Mouse (Mus musculus) bone marrow macrophage, adult 2 months (primary cell): ENCODE measurements at regions not wholly inside any gene's neighbourhood (a gene's known extent, or its start where the extent isn't known, plus 50 kb on each side); places are given as distances from the start of the nearest gene placed in this dataset.

ENCODE experiments used
- H3K27ac ChIP-seq: 2 replicates; pipeline ENCODE4 v1.5.1; 2012; ENCODE audit warnings: low read depth, low read length; ENCODE audit not compliant: insufficient read depth
- H3K4me1 ChIP-seq: 2 replicates; pipeline ENCODE4 v1.6.1; 2012; ENCODE audit warnings: low read length; ENCODE audit not compliant: control insufficient read depth, insufficient read depth
- H3K4me3 ChIP-seq: 2 replicates; pipeline ENCODE4 v1.5.1; 2012; ENCODE audit warnings: mild to moderate bottlenecking, low read length, moderate library complexity; ENCODE audit not compliant: insufficient read depth
- CTCF ChIP-seq: IDR thresholded peaks from 2 replicates; pipeline ENCODE4 v1.5.1; 2012; ENCODE audit warnings: low read depth, mild to moderate bottlenecking, low read length, moderate library complexity
- POLR2A ChIP-seq: IDR thresholded peaks from 2 replicates; pipeline ENCODE4 v1.6.1; 2012; ENCODE audit warnings: mild to moderate bottlenecking, low read depth, low read length, borderline replicate concordance

DNA sequence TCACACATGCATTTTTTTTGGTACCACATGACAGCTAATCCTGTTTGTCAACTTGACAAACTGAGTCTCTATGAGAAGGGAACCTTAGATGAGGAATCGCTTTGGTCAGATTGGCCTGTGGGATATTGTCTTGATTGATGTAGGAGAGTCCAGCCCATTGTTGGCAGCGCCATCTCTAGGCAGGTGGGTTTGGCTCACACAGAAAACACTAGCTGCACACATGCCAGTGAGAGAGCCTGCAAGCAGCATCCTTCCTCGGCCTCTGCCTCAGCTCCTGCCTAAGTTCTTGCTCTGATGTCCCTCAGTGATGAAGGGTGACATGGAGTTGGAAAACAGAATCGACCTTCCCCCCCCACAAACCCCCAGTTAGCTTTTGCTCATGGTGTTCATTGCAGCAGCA is 514.4 kb downstream of the Vrk1 start:
- TF ChIP-seq POLR2A: no peak
- TF ChIP-seq CTCF: no peak
- Histone ChIP-seq H3K4me1 (no peaks in the 10 kb centered on the region), H3K27ac (no peak overlapping the region), H3K4me3 (no peak overlapping the region)

DNA sequence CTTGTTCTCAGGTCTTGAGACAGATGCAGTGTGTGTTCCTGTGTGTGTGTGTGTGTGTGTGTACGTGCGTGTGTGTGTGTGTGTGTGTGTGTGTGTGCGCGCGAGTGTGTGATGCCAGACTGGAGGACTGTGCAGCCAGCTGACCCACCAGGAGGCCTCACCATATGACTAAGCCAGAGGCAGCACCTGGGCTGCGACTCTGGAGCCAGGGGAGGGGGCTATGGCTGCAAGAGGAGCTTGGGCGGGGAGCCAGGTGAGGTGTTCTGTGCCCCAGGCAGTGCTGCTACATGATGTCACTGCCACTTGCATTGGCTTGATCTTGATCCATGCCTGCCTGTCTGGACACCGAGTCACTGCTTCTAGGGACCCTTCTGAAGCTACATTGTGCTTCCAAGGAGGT is 517.1 kb downstream of the Vrk1 start:
- Histone ChIP-seq H3K27ac (no peak overlapping the region), H3K4me3 (no peak overlapping the region)

DNA sequence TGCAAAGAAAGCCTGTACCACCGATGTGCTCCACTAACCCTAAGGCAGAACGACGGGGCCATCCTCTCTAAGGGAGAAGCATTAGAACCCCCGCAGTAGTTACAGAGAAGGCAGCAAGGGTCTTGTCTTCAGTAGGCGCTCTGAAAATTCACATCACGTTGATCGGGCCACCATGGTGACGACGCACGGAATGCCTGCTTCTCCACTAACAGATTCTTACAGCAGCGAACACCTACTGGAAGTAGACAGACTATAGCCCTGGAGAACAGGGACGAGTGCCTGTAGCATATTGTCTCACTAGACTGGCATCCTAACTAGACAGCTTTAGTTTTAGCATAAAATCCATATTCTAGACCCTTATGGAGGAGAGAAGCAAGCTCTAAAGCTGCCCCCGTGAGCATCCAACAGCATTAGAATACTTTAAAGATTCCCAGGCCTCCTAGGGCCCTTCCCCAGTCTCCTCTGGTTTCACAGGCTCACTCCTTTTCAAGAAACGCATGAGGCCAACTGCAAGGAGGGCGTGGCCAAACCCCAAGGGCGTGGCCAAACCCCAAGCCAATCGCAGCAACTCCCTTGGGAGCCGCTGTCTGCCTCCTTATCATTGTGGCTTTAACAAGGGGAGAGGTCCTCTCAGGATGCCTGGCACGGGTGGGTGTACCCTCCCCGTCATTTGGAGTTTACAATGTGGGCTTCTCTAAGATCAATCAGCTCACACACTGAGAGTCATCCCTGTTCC is 517.8 kb downstream of the Vrk1 start:
- TF ChIP-seq POLR2A (no peak), CTCF (no peak)
- Histone ChIP-seq H3K4me1 (no peaks in the 10 kb centered on the region), H3K27ac (no peak overlapping the region)

More for the DNA sequence above, 517.1 kb downstream of the Vrk1 start:
- TF ChIP-seq CTCF: no peak
- TF ChIP-seq POLR2A: no peak
- no peaks in the 10 kb centered on the region for H3K4me1 ChIP-seq

DNA sequence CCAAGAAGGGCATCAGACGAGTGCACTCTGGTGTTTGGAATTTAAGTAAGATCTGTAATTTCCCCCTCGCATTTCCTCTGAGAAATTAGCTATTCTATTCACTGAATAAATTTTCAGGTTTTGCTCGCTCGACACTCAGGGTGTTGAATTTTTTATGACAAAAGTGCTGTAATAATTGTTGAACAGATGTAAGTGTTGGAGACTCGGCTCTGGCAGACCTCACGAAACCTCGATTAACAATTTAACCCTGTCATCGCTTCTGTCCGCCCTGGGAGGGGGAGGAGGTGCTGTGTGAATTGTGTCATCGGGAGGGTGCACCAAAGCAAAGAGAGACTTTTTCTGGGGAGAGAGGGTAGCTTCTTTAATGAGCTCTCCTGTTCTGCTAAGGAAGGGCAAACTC is 518.5 kb downstream of the Vrk1 start:
- TF ChIP-seq CTCF (no peak), POLR2A (no peak)
- no peak overlapping the region for H3K27ac ChIP-seq
- no peak overlapping the region for H3K4me3 ChIP-seq
- no peaks in the 10 kb centered on the region for H3K4me1 ChIP-seq

More for the DNA sequence above, 517.8 kb downstream of the Vrk1 start:
- no peak overlapping the region for H3K4me3 ChIP-seq

DNA sequence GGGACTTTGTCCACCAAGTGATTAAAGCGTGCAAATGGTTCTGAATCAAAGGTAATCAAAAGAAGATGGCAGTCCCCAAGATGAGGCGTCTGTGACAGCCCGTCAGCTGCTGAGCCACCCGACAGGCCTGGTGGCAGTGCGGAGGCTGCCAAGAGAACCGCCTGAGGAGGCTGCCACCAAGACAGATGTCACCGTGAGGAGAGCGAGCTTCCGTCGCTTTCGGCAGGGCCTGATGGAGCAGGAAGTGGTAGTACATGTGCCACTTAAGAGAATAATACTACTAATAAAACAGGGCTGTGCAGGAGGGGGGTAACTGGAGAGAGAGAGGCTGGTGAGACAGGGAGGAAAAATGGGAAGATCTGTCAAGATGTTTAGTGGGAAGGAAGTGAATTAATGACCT is 519.1 kb downstream of the Vrk1 start:
- TF ChIP-seq CTCF: no peak
- no peak for TF ChIP-seq POLR2A
- Histone ChIP-seq H3K4me1 (no peaks in the 10 kb centered on the region), H3K27ac (no peak overlapping the region), H3K4me3 (no peak overlapping the region)

DNA sequence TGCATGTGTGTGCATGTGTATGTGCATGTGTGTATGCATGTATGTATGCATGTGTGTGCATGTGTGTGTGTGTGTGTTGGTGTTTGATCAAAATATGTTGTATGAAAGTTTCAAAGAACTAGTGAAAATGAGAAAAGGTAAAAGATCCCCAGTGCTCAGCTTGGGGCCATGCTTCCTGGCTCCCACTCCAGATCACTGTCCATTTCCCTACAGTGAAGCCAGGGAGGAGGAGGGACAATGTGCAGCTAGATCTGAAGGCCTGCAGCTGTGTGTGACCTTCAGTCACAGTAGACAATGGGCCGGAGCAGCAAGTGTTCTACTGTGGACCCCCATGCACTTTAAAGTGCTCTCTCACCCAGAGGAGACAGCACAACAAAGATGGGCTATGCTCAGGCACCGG is 525.1 kb downstream of the Vrk1 start:
- Histone ChIP-seq H3K27ac (no peak overlapping the region), H3K4me3 (no peak overlapping the region), H3K4me1 (no peaks in the 10 kb centered on the region)
- TF ChIP-seq CTCF (no peak), POLR2A (no peak)

DNA sequence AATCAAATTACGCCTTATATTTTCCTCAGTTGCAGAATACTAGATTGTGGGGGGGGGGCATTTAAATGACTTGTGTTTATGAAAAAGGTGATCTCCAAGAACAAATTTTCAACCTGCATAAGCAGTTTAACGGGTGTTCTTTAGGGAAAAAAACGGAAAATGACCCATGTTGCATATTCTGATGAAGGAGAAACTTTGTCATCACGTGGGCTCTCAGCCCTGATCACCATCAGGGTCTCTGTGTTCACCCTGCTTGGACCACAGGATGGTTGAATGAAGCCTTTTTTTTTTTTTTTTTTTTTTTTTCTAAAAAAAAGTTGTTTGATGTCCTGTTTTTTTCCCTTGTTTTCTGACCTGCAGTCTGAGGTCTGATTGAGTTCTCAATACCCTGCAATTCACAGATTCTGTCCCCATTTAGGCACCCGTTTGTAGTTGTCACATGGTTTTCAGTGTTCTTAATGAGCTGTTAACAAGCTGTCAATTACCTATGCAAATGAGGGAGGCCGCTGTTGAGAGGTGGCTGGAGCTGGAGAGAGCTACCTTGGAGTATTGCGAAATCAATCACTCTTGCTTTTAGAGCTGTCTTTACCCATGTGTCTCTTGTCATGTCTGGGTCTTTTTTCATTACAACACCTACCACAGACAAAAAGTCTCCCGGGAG is 525.7 kb downstream of the Vrk1 start:
- TF ChIP-seq POLR2A (no peak), CTCF (no peak)
- Histone ChIP-seq H3K27ac (no peak overlapping the region), H3K4me1 (no peaks in the 10 kb centered on the region), H3K4me3 (no peak overlapping the region)

DNA sequence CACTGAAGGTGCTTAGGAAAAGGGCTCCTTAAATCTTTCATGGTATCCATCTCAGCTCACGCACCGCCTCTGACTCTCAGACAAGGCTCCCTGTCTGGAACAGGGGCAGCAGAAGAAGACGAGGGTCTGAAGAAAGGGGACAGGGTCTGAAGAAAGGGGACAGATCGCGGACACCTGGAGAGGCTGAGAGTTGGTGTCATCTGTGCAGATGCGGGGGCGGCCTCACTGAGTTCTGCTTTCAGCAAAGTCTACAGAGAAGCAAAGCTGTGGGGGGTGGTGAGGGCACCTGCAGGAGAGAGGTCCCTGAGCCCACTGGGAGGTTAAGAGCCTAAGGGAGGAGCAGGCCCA is 526.2 kb downstream of the Vrk1 start:
- Histone ChIP-seq H3K4me1 (no peaks in the 10 kb centered on the region), H3K27ac (no peak overlapping the region)
- no peak for TF ChIP-seq CTCF
- no peak for TF ChIP-seq POLR2A

DNA sequence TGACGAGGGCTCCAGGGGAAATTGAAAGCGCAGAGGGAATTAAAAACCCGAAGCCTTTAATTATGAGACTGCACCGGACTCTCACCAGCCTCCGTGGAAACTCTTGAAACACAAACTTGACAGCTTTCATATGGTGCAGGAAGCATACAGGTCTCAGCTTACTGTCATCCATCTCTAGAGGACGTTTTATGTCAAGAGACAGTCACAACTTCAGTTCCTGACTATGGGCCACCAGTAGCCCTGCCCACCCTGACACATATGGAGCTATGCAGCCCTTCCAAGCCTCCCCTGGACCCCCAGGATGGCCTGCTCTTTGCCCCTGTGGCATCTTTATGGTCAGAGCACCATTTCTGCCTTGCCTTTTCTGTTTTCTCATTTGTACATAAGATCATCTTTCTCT is 530.0 kb downstream of the Vrk1 start:
- Histone ChIP-seq H3K4me3 (no peak overlapping the region), H3K4me1 (no peaks in the 10 kb centered on the region), H3K27ac (no peak overlapping the region)
- TF ChIP-seq CTCF: no peak
- no peak for TF ChIP-seq POLR2A

More for the DNA sequence above, 526.2 kb downstream of the Vrk1 start:
- H3K4me3 ChIP-seq: no peak overlapping the region

DNA sequence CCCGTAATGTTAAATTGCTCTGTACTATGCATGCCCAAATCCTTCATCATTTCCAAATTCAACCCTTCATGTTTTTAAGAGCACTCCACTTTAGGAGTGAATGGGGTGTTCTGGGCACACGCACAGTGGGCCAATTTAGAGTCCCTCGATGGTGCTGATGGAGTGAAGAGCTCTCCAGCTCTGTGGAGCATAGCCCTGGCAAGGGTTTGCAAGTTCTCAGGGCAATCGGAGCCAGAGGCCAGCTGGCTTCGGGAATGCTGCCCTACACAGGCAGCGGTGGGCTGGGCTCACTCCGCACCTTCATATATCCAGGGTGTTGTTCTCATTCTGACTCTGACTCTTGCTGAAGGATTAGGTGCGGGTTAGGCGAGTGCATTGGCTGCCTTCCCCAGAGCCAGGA is 549.5 kb downstream of the Vrk1 start:
- Histone ChIP-seq H3K4me3 (no peak overlapping the region), H3K27ac (no peak overlapping the region), H3K4me1 (no peaks in the 10 kb centered on the region)
- no peak for TF ChIP-seq CTCF
- TF ChIP-seq POLR2A: no peak
